Mouse (Mus musculus) inflammation-experienced regulatory T-cells, adult 6 months (primary cell): ENCODE measurements around the gene Gm17555. TPM values are rescaled to one million over a fixed set of nuclear protein-coding genes. Genes with fewer than 3 reads are reported as not detected.
"Not testable (repeated sequence)": the region's sequence is repeated elsewhere in the genome, so short reads cannot be mapped to it uniquely, and the experiment has no call there.

Source experiments
- ATAC-seq: one replicate; pipeline ENCODE4 v1.8.0; 2017
- polyA plus RNA-seq, 3 experiments: library from polyadenylated mRNA; unstranded; fragments of 100-300 nt; shearing (Covaris generic); gene quantifications; one replicate each; pipeline ENCODE4 v1.2.1; 2017

Gene Gm17555
- not detected for polyA plus RNA-seq

DNA sequence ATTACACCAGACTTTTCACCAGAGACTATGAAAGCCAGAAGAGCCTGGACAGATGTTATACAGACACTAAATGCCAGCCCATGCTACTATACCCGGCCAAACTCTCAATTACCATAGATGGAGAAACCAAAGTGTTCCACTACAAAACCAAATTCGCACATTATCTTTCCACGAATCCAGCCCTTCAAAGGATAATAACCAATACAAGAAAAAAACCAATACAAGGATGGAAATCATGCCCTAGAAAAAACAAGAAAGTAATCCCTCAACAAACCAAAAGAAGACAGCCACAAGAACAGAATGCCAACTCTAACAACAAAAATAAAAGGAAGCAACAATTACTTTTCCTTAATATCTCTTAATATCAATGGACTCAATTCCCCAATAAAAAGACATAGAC lies at the start of gene Gm17555:
TSS of gene Gm17555 (plus strand) at position 301 of the 400 bp plus-strand sequence.
- ATAC-seq = not testable (repeated sequence)

DNA sequence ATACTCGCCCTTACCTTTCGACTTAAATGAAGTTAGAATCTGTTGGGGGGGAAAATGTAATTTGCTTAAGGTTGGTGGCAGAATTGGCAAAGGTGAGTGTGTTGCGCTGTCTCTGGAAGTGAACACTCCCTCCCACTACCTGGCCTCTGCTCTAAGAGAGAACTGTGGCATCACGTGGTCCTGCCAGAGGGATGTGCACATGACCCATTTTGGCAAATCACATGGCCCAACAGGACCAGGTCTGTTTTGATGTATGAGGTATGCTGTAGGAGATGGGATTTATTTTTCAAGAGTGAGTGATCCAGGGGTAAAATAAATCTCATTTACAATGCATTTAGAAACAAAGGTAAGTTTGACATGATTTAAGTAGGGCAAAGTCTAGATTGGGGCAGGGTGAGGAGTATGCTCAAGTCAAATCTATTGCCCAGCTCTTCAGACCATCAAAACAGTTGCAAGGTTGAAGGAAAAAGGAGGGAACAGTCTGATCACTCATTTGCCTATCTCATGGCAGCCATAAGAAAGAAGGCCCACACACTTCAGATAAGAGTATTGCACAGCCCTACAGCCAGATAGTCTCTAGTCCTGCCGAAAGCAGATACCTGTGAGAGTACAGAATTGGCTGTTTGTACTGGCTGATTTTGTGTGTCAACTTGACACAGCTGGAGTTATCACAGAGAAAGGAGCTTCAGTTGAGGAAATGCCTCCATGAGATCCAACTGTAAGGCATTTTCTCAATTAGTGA lies 49.5 kb upstream of the Gm17555 start:
- ATAC-seq = no peak

DNA sequence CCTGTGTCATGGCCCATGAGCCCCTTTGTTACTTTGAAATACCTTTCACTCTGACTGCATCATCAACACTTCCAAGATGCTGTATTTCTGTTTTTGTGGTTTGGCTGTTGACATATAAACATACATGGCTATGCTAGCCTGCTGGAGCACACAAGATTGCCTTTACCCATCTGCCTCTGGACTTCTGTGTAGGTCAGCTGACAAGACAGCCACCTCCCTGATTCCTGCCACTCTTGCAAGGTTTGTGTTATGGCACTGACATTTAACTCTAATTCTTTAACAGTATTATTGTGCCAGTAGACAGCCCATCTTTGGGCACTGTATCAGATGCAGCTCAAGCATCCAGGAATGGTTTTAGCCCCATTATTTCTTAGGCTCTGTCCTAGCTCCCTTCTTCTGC lies 48.6 kb upstream of the Gm17555 start:
- no peak for ATAC-seq

DNA sequence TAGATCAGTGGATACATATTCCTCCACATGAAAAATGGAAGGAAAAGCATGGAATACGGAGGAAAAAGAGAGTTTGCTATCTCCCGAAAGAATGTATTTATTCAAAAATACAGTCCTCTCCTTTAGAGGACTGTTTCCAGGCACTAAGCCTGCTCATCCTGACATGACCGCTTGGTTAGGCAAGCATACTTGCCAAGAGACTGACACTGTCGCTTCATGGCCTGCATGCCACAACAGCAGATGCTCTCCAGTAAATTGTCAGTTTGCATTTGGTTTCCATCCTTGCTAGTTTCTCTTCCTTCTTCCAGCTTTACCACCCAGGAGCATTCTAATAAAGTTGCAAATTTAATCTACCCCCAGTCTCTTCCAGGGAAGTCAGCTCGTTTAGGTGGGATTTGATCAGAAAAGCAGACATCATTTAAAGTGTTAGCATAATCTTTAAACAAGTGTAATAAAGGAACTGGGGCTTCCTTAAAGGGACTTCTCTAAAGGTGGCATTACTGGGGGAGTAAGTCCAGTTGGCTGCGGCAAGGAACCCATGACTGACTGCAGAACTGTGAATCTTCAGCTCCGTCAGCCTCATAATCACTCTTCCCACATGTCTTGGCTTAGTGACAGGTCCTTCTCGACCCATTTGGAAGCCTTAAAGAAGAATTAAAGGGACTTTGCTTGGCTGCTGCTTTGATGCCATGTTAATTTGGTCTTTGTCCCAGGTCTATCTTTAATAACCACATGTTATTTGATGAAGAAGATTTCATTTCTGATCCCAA lies 47.9 kb upstream of the Gm17555 start:
- no peak for ATAC-seq

DNA sequence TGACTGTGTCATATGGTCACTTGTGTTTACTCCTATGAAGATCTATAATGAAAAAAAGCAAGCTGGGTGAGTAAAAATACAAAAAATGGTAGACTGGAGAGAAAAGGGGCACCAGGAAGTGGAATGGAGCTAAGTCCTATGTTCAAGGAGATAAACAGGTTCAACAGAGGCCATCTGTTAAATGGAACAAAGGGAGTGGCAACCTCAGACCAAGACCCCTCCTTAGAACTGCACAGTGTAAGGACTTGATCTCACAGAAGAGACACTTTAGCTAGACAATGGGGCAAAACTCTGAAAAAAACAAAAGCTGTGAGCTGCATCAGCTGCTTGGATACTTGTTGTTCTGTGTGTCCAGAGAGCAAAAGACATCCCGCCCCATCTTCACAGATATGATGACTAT lies 43.5 kb upstream of the Gm17555 start:
- no peak for ATAC-seq

DNA sequence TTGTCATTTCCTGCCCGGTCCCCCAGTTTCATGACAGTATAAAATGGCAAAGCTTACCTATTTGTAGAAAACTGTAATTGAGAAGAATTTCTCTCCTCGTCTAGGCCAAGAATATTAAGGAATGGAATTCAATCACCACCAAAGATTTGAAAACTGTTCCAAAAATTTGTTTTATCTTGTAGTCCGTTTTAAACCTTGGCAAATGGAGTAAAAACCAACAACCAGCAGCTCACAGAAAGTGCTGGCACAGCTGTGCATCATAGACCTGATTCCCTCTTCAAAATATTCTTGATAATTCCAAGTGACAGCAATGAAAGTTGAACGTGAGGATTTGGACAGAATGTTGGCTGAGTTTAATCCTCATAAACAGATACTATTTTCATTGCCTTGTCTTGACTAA lies 23.6 kb upstream of the Gm17555 start:
- no peak for ATAC-seq

DNA sequence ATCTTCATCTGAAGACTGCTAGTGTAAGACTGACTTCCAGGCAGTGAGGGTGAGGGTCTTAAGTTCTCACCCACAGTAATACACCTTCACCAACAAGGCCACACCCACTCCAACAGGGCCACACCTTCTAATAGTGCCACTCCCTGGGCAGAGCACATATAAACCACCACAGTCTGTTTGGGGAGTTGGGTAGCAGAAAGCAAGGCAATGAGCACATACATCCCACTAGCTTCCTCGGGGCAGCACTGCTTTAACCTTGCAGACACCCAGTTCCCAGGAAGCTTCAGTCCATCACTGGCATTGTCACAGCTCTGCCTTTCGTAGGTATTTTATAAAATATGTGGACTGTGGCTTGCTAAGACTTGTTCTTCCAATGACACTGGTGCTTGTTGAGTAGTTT lies 22.8 kb upstream of the Gm17555 start:
- no peak for ATAC-seq

DNA sequence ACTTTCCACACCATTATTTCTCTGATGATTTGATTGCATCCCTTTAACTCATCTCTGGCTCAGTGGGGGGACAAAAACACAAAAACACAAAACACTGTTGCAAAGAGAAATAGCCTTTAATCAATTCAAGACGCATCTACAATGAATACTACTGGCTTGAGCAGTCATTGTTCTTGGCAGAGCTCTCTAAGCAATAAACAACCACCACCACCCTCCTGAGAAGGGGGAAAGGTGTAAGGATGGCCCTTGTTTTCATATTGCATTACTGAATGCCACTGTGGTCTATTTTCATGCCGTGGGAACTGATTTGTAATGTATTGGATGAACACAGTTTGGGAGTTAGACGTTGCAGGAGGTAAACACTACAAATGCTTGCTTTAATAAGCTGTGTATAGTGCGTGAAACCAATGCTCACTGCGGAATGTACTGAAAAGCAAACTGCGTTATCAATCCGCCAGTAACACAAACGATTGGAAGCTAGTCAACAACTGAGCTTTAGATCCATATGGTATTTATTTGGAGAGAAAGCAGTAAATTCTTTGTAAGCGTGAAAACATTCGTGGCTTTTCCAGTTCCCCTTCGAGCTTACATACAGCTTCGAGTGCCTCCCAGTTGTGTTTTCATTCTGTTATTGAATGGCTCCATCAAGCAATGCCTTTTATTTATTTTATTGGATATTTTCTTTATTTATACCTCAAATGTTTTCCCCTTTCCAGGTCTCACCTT lies 19.1 kb upstream of the Gm17555 start:
- no peak for ATAC-seq

DNA sequence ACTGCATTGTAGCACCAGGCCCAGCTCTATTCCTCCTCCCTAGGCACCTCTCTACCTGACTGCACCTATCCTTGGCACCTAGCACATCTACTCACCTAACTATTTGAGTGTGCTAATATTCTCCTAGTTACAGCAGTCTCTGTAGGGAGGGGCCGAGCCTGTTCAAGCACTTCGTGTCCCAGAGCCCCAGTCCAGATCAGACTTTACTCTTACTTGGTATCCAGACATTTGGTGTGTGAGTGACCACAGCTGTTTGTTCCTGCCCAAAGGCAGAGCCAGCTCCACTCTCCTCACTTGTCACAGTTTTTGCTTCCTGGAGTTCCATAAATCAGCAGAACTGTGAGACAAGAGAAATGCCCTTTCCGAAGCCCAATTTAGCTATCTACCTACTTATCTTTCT lies 15.9 kb upstream of the Gm17555 start:
- no peak for ATAC-seq

DNA sequence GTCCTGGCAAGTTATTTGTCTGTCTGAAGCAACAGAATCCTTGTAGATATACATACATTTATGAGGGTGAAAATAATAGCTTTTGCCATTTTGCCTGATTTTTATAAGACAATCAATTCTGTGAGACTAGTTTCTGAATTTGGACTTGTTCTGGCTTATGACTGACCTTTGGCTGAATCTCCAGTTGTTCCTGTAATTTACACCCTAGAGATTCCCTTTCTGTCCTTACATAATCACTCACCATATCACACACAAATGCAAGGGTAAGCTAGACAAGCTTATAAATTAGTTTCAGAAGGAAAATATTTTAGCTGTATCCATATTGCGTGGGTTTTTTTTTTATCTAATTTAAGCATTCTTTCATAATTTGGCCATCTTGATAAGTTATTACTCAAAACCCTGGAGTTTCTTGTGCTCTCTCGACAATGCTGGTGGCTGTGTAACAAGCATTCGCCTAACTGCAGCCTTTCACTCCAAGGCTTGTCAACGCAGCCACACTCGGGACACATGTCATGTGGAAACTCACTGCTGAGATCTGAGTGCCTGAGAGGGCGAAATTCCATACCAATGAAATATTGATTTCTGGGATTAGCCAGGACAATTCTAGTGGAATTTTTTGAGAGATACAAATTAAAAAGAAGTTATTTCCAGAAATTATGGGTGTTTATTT lies 3.8 kb upstream of the Gm17555 start:
- no peak for ATAC-seq

DNA sequence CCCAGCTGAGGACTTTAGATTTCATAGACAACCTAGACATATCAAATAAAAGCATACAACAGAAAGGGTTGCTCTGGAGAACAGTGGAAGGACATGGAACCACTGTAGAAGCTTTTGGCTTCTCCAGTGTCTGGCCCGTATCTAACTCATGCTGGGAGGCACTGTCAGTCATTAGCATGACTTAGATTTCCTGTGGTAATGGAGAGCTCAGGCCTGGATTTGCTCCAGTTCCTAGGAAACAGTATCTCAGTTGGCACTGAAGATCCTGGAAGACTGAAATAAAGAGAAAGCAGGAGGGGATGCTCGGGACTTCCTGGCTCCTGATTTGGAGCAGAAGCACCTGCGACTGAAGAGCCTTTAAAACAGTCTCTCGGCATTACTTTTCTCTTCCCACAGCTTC lies 12.7 kb downstream of the Gm17555 start:
- ATAC-seq = no peak

DNA sequence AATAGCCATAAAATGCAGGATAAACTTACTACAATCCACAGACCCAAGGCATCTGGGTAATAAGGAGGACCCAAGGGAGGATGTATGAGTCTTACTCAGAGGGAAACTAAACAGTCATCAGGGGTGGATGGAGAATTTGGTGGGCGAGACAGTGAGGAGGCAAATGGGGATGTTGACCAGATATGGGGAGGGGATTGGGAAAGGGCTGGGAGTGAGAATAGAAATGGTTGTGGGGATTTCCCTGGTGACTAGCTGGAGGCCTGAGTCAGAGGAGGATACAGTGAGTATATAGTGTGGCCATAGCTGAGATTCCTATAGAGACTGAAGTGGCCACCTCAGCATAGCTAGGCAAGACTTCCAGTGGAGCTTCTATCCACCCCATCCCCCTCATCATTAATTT lies 16.8 kb downstream of the Gm17555 start:
- no peak for ATAC-seq

DNA sequence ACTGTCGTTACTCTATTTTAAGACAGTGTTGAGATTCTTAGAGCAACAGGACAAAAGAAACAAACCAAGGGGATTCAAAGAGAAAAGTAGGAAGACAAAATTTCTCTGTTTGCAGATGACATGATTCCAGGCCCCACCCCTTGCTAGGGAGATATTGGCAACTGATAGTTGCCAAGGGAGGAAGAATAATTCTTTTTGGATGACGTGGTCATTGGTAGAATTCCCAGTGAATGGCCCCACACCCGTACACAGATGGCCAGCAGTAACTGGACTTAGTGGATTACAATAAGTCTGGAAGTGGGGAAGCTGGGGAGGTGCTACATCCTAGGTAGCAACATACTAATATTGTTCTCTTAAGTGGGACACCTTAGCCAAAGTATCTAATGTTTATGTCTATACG lies 22.0 kb downstream of the Gm17555 start:
- no peak for ATAC-seq

DNA sequence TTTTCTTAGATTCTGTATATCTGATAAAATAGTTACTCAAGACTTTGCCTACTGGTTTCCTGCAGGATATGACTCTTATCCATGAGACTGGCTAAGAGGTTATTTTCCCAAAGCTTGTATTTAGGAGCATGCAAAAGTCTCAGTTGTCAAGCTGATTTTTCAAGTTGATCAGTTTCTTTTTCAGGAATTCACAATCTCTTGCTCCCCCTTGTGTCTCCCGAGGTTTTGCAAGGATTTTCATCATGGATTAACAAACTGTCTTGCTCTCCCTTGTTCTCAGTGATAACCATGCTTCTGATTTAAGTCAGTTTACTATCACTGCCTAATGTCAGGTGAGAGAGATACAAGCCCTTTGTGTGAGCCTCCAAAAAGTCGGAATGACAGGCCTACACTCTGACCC lies 30.5 kb downstream of the Gm17555 start:
- ATAC-seq = no peak

DNA sequence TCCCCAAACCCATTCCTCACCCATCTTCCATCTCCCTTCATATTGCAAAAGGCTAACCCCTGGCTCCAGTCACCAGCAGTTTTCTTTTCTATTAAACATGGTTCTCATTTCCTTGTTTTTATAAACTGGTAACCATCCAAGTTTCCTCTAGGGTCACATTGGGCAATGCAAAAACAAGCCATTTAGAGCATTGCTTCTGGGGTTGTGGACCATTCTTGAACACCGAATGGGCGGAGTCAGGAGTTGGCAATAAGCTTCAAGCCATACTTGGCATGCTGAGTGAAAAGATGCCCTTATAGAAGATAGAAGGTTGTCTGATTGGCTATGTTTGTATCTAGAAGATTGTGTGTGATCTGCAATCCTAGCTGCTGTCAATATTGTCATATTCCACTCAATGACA lies 33.6 kb downstream of the Gm17555 start:
- no peak for ATAC-seq

DNA sequence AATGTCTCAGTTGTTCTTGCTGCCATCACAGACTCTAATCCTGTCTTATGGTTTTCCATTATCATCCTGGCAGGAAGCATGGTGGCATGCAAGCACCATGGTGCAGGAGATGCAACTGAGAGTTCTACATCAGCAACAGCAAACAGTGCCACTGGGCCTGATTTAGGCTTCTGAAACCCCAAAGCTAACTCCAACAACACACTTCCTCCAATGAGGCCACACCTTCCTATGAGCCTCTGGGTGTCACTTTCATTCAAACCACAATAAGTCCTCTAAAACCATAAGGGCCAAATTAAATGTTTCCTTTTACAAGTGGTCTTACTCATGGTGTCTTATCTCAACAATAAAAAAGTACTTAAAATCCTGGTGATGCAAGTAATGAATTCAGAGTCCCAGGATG lies 37.3 kb downstream of the Gm17555 start:
- ATAC-seq = no peak

Other genes with a start within 250 kb of the Gm17555 start
- not detected for gene Fgf7, start 180.4 kb upstream of the Gm17555 start, polyA plus RNA-seq
- gene Fam227b, start 63.1 kb upstream of the Gm17555 start, polyA plus RNA-seq = under 1 TPM in 1 of 3 experiments, not detected in 2; 0.23 TPM
- gene Dtwd1, start 63.0 kb upstream of the Gm17555 start, polyA plus RNA-seq = 10 to 100 TPM; 16.6 to 20.5 (median 18.3) TPM